Mouse (Mus musculus) small intestine, adult 2 months (tissue): ENCODE results near the gene Ip6k1.

Source experiments
- CTCF ChIP-seq: fragments of 200-500 bp; IDR thresholded peaks from 2 replicates; pipeline ENCODE4 v1.5.1; 2012; ENCODE audit warnings: low read depth, mild to moderate bottlenecking, control low read depth, inconsistent platforms, low read length, moderate library complexity, mixed read lengths; ENCODE audit not compliant: insufficient replicate concordance, insufficient read length; ENCODE audit errors: extremely low read depth
- POLR2A ChIP-seq: fragments of 200-500 bp; IDR thresholded peaks from 2 replicates; pipeline ENCODE4 v1.6.1; 2012; ENCODE audit warnings: low read depth, mild to moderate bottlenecking, control low read depth, inconsistent platforms, low read length, moderate library complexity

- TF ChIP-seq POLR2A (no peak; the same call in 1 of the 2 replicates), CTCF (no peak)
Observed at GRCm38 (mm10) chr9:108002778-108003530, 653 bp downstream of the Ip6k1 start.
